Mouse (Mus musculus): Measurements from ENCODE around the gene Gm14226.
"Not testable (repeated sequence)": the region's sequence is repeated elsewhere in the genome, so short reads cannot be mapped to it uniquely, and the experiment has no call there.

Gene Gm14226

DNA sequence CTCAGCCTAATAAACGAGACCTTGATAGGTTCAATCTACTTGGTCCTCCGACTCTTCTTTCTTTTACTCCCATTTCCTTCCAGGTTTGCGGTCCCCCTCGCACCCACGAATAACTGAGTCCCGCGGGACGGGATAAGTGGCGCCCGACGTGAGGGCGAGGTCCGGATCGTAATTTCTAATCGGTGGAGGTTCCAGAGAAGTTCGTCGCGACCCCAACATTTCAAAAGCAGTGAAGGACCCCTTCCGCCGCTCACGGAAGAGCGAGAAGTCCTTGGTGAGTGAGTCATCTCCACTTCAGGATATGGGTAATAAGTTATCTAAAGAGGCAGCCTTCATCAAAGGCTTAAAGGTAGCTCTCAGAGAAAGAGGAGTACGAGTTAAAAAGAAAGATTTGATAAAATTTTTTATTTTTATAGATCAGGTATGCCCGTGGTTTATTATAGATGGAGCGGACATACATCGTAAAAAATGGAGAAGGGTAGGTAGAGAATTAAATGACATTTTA, at the start of gene Gm14226:
TSS of gene Gm14226 (plus strand) at position 16 of the 505 bp plus-strand sequence.
- H3K4me1 ChIP-seq (replicated peaks; ENCODE audit: low read depth, low read length); H3K9me3 ChIP-seq (ENCODE audit: low read length); H3K36me3 ChIP-seq (ENCODE audit: insufficient read depth, low read length); H3K4me3 ChIP-seq (replicated peaks; ENCODE audit: low read length); H3K27me3 ChIP-seq (ENCODE audit: insufficient read depth, low read length): not testable (repeated sequence)

DNA sequence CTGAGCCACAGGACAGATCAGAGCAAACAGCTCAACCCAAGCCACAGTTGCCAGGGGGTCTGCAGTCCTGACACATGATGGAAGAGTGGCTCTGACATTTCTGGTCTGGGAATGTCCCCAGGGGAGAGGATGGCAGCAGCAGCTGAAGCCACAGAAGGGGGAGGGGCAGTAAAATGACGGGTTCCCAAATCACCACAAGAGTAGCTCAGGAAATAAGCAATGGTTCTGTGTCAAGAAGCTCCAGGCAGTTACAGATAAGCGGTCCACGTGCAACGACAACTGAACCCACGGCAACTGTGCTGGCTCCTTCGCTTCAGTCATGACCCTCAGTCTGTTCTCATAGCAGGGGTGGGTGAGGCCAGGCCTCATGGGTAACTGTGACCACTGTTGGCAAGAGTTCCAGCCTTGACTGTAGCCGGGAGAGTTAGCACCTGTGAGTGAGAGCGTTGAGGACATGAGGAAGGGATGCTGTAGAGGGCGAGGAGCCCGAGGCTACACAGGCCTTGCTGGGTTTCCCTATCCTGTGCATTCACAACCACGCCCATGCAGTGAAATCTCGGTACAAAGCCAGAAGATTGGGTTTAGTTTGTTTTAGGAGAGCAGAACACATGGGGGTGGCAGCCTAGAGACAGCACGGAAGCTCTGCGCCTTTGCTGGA, 48.2 kb upstream of the Gm14226 start:
- H3K4me1 ChIP-seq (replicated peaks; ENCODE audit: low read depth, low read length); H3K4me3 ChIP-seq (replicated peaks; ENCODE audit: low read length); H3K27me3 ChIP-seq (ENCODE audit: insufficient read depth, low read length); H3K9me3 ChIP-seq (ENCODE audit: low read length); H3K36me3 ChIP-seq (ENCODE audit: insufficient read depth, low read length): not testable (repeated sequence)

DNA sequence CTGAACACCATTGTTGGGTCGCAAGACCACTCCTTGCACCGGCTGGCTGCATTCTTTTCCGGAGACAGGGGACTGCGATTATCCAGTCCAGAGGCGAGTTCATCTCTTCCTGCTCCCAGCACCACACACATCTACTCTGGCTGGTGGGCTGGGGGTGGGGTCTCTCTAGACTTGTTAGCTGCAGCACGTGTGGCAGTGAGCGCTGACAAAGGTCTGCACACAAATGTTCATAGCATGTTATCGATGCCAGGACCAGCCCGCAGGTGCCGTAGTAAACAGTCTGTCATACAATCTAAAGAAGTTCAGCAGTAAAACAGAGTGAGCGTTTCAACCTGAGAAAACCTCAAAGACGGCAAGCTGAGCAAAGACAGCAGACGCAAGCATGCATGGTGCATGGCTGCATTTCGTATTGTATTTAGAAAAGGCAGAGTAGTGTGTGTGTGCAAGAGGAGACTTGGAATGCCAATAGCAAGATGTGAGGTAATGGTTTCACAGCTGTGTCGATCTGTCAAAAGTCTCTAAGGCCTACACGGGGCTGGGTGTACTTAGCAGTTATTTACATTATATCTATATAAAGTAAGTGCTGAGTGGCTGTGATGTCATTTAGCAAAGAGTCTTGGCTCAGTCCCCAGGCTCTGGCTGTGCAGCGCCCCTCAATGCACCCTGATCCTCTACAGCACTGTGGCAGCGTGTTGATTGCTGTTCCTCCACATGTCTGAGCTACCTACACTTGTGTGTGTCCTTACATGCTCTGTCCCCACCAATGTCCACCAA, 46.0 kb upstream of the Gm14226 start:
- TF ChIP-seq NANOG (IDR thresholded peaks at IDR 0.05; ENCODE audit: borderline replicate concordance, low read length) (no peak), POU5F1 (IDR thresholded peaks at IDR 0.05; ENCODE audit: borderline replicate concordance, low read length) (no peak), CTCF (conservative IDR thresholded peaks at IDR 0.05; ENCODE audit: low read length) (no peak)
- Histone ChIP-seq H3K4me3 (replicated peaks; ENCODE audit: low read length) (no peak overlapping the region), H3K36me3 (ENCODE audit: insufficient read depth, low read length) (no peaks in the 10 kb centered on the region), H3K9me3 (ENCODE audit: low read length) (no peaks in the 10 kb centered on the region), H3K27me3 (ENCODE audit: insufficient read depth, low read length) (0 out of 2 replicates have a peak, but pooled peaks cover 2% of the 10 kb centered on the region), H3K4me1 (replicated peaks; ENCODE audit: low read depth, low read length) (no peaks in the 10 kb centered on the region)

DNA sequence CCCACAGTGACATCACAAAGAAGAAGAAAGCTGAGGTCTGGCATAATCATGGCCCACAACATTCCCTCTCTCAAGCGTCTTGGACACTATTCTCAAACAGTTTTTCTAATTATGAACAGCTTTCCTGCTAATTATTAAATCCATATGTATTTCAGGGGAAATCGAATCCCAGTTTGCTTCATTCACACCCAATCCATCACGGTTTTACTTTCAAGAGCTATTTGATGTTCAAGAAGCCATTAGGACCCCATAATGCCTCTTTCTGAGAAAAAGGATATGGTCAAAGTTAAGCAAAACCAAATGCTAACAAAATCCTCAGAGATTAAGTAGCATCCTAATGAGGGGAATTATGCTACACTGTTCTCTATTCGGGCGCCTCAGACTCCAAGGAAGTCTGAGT, 45.1 kb upstream of the Gm14226 start:
- H3K4me3 ChIP-seq (replicated peaks; ENCODE audit: low read length): no peak overlapping the region
- H3K27me3 ChIP-seq (ENCODE audit: insufficient read depth, low read length): 0 out of 2 replicates have a peak, but pooled peaks cover 2% of the 10 kb centered on the region
- TF ChIP-seq POU5F1 (IDR thresholded peaks at IDR 0.05; ENCODE audit: borderline replicate concordance, low read length) (no peak), NANOG (IDR thresholded peaks at IDR 0.05; ENCODE audit: borderline replicate concordance, low read length) (no peak), CTCF (conservative IDR thresholded peaks at IDR 0.05; ENCODE audit: low read length) (no peak)
- no peaks in the 10 kb centered on the region for H3K4me1 ChIP-seq (replicated peaks; ENCODE audit: low read depth, low read length)
- H3K36me3 ChIP-seq (ENCODE audit: insufficient read depth, low read length): no peaks in the 10 kb centered on the region
- no peaks in the 10 kb centered on the region for H3K9me3 ChIP-seq (ENCODE audit: low read length)

DNA sequence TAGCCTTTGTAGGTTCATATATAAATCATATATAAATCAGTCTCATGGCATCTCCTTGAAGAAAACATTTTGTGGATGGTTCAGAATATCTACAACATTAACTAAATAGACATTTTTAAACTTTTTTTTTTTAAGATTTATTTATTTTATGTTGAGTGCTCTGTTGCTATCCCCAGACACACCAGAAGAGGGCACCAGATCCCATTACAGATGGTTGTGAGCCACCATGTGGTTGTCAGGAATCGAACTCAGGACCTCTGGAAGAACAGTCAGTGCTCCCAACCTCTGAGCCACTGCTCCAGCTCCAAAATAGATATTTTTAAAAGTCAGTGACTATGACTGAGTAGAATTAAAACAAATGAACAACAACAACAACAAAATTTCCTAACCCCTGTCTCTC, 31.5 kb upstream of the Gm14226 start:
- Histone ChIP-seq H3K27me3 (ENCODE audit: insufficient read depth, low read length) (no peaks in the 10 kb centered on the region), H3K9me3 (ENCODE audit: low read length) (peaks cover 31% of the 10 kb centered on the region), H3K36me3 (ENCODE audit: insufficient read depth, low read length) (no peaks in the 10 kb centered on the region), H3K4me3 (replicated peaks; ENCODE audit: low read length) (no peak overlapping the region), H3K4me1 (replicated peaks; ENCODE audit: low read depth, low read length) (no peaks in the 10 kb centered on the region)
- peak; percentile 59 for TF ChIP-seq CTCF (conservative IDR thresholded peaks at IDR 0.05; ENCODE audit: low read length)
- no peak for TF ChIP-seq POU5F1 (IDR thresholded peaks at IDR 0.05; ENCODE audit: borderline replicate concordance, low read length)

DNA sequence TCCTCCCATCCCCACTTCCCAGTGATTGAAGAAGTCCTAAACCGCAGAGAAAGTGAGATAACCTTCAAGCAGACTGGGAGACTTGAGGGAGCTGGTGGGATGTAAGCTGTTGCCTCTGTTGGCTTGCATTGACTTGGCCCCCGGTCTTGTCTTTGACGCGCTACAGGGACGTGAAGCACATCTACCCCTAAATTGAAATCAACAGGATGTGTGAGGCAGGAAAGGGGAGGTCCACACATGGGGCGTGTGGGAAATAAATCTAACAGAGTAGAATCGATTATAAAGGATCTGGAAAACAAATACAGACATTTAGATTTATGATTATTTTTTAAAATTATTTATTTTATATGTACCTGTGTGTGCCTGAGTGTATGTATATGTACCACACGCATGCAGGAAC, 26.7 kb upstream of the Gm14226 start:
- no peak for TF ChIP-seq POU5F1 (IDR thresholded peaks at IDR 0.05; ENCODE audit: borderline replicate concordance, low read length)
- TF ChIP-seq CTCF (conservative IDR thresholded peaks at IDR 0.05; ENCODE audit: low read length): no peak
- TF ChIP-seq NANOG (IDR thresholded peaks at IDR 0.05; ENCODE audit: borderline replicate concordance, low read length): no peak
- Histone ChIP-seq H3K36me3 (ENCODE audit: insufficient read depth, low read length) (no peaks in the 10 kb centered on the region), H3K27me3 (ENCODE audit: insufficient read depth, low read length) (no peaks in the 10 kb centered on the region), H3K9me3 (ENCODE audit: low read length) (no peaks in the 10 kb centered on the region), H3K4me3 (replicated peaks; ENCODE audit: low read length) (no peak overlapping the region), H3K4me1 (replicated peaks; ENCODE audit: low read depth, low read length) (no peaks in the 10 kb centered on the region)

DNA sequence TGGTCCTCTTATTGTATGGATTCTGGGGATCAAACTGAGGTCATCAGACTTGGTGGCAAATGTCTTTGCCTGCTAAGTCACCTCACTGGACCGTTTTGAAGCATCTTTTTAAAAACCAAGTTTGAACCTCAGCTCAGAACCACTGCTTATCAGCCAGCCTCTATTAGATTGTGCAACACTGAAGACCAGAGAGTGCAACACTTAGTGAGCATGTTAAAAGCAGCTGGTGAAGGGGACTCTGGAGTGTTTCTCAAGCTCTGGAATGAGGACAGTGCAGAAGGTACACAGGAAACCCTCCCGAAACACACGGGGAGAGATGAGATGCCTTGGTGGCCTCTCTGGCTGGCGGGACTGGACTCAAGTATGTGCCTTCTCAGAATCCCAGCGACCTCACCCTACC, 26.0 kb upstream of the Gm14226 start:
- TF ChIP-seq POU5F1 (IDR thresholded peaks at IDR 0.05; ENCODE audit: borderline replicate concordance, low read length): no peak
- TF ChIP-seq NANOG (IDR thresholded peaks at IDR 0.05; ENCODE audit: borderline replicate concordance, low read length): no peak
- TF ChIP-seq CTCF (conservative IDR thresholded peaks at IDR 0.05; ENCODE audit: low read length): no peak
- Histone ChIP-seq H3K36me3 (ENCODE audit: insufficient read depth, low read length) (no peaks in the 10 kb centered on the region), H3K4me1 (replicated peaks; ENCODE audit: low read depth, low read length) (no peaks in the 10 kb centered on the region), H3K27me3 (ENCODE audit: insufficient read depth, low read length) (no peaks in the 10 kb centered on the region), H3K4me3 (replicated peaks; ENCODE audit: low read length) (no peak overlapping the region), H3K9me3 (ENCODE audit: low read length) (no peaks in the 10 kb centered on the region)

DNA sequence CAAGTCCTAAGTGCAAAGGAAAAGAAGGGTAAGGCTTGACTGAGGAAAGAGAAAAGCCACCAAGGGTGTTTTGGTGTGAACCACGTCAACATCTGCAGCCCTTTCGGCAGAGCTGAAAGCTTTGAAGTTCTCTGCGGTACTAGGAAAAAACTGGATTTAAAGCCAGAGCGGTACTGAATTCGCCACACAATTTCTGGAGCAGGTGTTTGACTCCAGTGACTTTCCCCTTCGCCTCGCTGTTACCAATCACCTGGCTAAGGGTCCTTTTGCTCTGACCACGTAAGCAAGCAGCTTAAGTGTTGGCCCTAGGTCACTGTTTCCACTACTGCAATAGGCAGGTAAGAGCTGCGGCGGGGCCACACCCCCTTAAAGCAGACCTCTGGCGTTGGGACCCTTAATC, 12.6 kb upstream of the Gm14226 start:
- Histone ChIP-seq H3K36me3 (ENCODE audit: insufficient read depth, low read length) (no peaks in the 10 kb centered on the region), H3K9me3 (ENCODE audit: low read length) (no peaks in the 10 kb centered on the region), H3K4me1 (replicated peaks; ENCODE audit: low read depth, low read length) (no peaks in the 10 kb centered on the region), H3K27me3 (ENCODE audit: insufficient read depth, low read length) (no peaks in the 10 kb centered on the region), H3K4me3 (replicated peaks; ENCODE audit: low read length) (no peak overlapping the region)
- no peak for TF ChIP-seq NANOG (IDR thresholded peaks at IDR 0.05; ENCODE audit: borderline replicate concordance, low read length)
- TF ChIP-seq CTCF (conservative IDR thresholded peaks at IDR 0.05; ENCODE audit: low read length): no peak
- TF ChIP-seq POU5F1 (IDR thresholded peaks at IDR 0.05; ENCODE audit: borderline replicate concordance, low read length): no peak
